ENCODE assay signal across 12 mouse cellular contexts in genomic region chr14:46636364-46636763, GRCm38 (mm10).
DNase-seq lines count a peak whose midpoint lies in the region; ATAC-seq lines count a peak whose summit lies in the region.
"Had no signal": no experiment of that assay in that cellular context is flagged by ENCODE, and none has a peak within 500 bp of the region (broad histone marks: within the 10 kb centered on the region; RNA-seq: fewer than 3 reads in every experiment).

No protein-coding gene starts in this region.

- no peaks in the 10 kb centered on the region for H3K27me3 ChIP-seq in kidney, embryonic 15.5 days

- whole genome bisulfite sequencing in kidney, embryonic 15.5 days = 67% methylated on average over 6 of the region's 6 CpGs

- H3K9ac ChIP-seq in kidney, embryonic 15.5 days = no peak overlapping the region

- H3K36me3 ChIP-seq in kidney, embryonic 15.5 days = no peaks in the 10 kb centered on the region
- H3K36me3 ChIP-seq: forebrain, embryonic 10.5 days had no signal

- no peak overlapping the region for H3K4me3 ChIP-seq in kidney, embryonic 15.5 days (replicated peaks)
- H3K4me3 ChIP-seq: forebrain, embryonic 10.5 days had no signal

- 0 out of 2 replicates have a peak, but pooled peaks have one; percentile 46 for ATAC-seq in kidney, embryonic 15.5 days (replicated peaks; ENCODE audit: low FRiP score)

- no peak for DNase-seq in kidney, adult 9 months
- DNase-seq in 3134 (ENCODE audit: extremely low read depth, insufficient read length, low spot score) = peak; percentile 79
- DNase-seq in adipocyte (ENCODE audit: low spot score) = peak; percentile 19
- peak; percentile 29 for DNase-seq in heart, adult 8-10 months (ENCODE audit: low spot score)
- DNase-seq in thymus, postnatal 36 days = no peak
- DNase-seq in cerebellum, postnatal 14 days = no peak
- no peak for DNase-seq in layer of hippocampus, adult 9-10 months (ENCODE audit: low spot score)
- DNase-seq: cerebellum, postnatal 36 days; kidney, postnatal 25 days; midbrain, embryonic 14.5 days had no signal

- peaks cover 15% of the 10 kb centered on the region; the same call in 1 of the 2 replicates for H3K4me1 ChIP-seq in kidney, embryonic 15.5 days

- no peak overlapping the region for H3K27ac ChIP-seq in kidney, embryonic 15.5 days
- H3K27ac ChIP-seq: forebrain, embryonic 10.5 days had no signal

- H3K9me3 ChIP-seq in kidney, embryonic 15.5 days (replicated peaks) = no peaks in the 10 kb centered on the region
- H3K9me3 ChIP-seq: forebrain, embryonic 10.5 days had no signal

- no peak overlapping the region for H3K4me2 ChIP-seq in kidney, embryonic 15.5 days

Comparison
In these comparisons a context has a peak if more than half of its experiments do, and no peak if none do; other contexts are left out.
1. DNase-seq: peak in 3134 (single experiment), adipocyte (single experiment) and heart, adult 8-10 months (single experiment); none in kidney, adult 9 months (single experiment), thymus, postnatal 36 days (0 of 2), cerebellum, postnatal 14 days (0 of 2) and layer of hippocampus, adult 9-10 months (single experiment).